Mouse (Mus musculus) liver, adult 2 months (tissue): ENCODE data around the gene Cfap77.

Experiments used
- CTCF ChIP-seq: fragments of 200-500 bp; IDR thresholded peaks from 2 replicates; pipeline ENCODE4 v1.5.1; 2011; ENCODE audit warnings: low read depth, low read length, control low read depth
- POLR2A ChIP-seq: fragments of 200-500 bp; IDR thresholded peaks from 2 replicates; pipeline ENCODE4 v1.6.1; 2011; ENCODE audit warnings: low read length, control low read depth; ENCODE audit not compliant: insufficient read depth; ENCODE audit errors: extremely low read depth

DNA sequence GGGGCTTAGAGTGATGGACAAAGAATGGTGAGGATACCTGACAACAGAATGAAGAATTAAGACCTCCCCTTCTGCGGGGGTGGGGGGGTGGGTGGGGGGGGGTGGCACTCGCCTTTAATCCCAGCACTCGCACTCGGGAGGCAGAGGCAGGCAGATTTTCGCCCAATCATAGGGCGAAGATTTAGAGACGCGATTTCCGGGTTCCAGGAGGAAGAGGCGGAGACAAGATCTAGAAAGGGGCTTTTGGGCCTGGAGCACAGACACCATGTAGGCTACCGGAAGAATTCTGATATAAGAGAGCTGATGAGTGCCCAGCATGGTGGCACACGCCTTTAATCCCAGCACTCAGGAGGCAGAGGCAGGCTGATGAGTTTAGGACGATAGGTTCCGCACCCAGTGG lies 44.8 kb upstream of the Cfap77 start:
- TF ChIP-seq CTCF (no peak), POLR2A (no peak)
